Mouse (Mus musculus): ENCODE data around the gene Tefm.

GRCm38 (mm10) chr11:80153857-80154495 lies 12.0 kb upstream of the Tefm start, which contains the start of gene Adap2:
- no peak for TF ChIP-seq FLI1 (IDR thresholded peaks at IDR 0.05; ENCODE audit: low read length)
- no peak for TF ChIP-seq GATA1 (IDR thresholded peaks at IDR 0.05; ENCODE audit: borderline replicate concordance, low read length)
